Mouse (Mus musculus) limb, embryonic 14.5 days (tissue): ENCODE results near the gene Prr15. TPM values are rescaled to one million over a fixed set of nuclear protein-coding genes. Genes with fewer than 3 reads are reported as not detected.

ENCODE experiments used
- ATAC-seq: fragments of 200-750 bp; cut with Nextera tagmentation; 2 replicates; pipeline ENCODE4 v1.8.0; 2017; ENCODE audit warnings: low read depth, moderate number of reproducible peaks, moderate TSS enrichment; ENCODE audit not compliant: low FRiP score
- DNase-seq: peaks from one replicate; pipeline ENCODE4 v3.0.0-alpha.2; 2015; ENCODE audit warnings: low spot score
- H3K27ac ChIP-seq: fragments of 300-500 bp; sonication (generic); replicated peaks from 2 replicates; pipeline ENCODE4 v1.5.1; 2014; ENCODE audit warnings: low read depth, mild to moderate bottlenecking, low read length, moderate library complexity, mixed read lengths
- H3K27me3 ChIP-seq: fragments of 300-500 bp; sonication (generic); 2 replicates; pipeline ENCODE4 v1.6.1; 2014; ENCODE audit warnings: low read length, mixed read lengths; ENCODE audit not compliant: control insufficient read depth, insufficient read depth
- H3K36me3 ChIP-seq: fragments of 300-500 bp; sonication (generic); 2 replicates; pipeline ENCODE4 v1.6.1; 2014; ENCODE audit warnings: mild to moderate bottlenecking, low read length, moderate library complexity, mixed read lengths; ENCODE audit not compliant: control insufficient read depth, insufficient read depth
- H3K4me1 ChIP-seq: fragments of 300-500 bp; sonication (generic); 2 replicates; pipeline ENCODE4 v1.6.1; 2014; ENCODE audit warnings: antibody characterized with exemption, low read length, mixed read lengths; ENCODE audit not compliant: control insufficient read depth, insufficient read depth
- H3K4me2 ChIP-seq: fragments of 300-500 bp; sonication (generic); replicated peaks from 2 replicates; pipeline ENCODE4 v1.6.1; 2014; ENCODE audit warnings: low read depth, mild to moderate bottlenecking, low read length, moderate library complexity; ENCODE audit not compliant: severe bottlenecking
- H3K4me3 ChIP-seq: fragments of 300-500 bp; sonication (generic); replicated peaks from 2 replicates; pipeline ENCODE4 v1.5.1; 2014; ENCODE audit warnings: low read length
- H3K9ac ChIP-seq: fragments of 300-500 bp; sonication (generic); 2 replicates; pipeline ENCODE4 v1.6.1; 2014; ENCODE audit warnings: mild to moderate bottlenecking, low read depth, low read length, moderate library complexity; ENCODE audit not compliant: severe bottlenecking
- H3K9me3 ChIP-seq: fragments of 300-500 bp; sonication (generic); 2 replicates; pipeline ENCODE4 v1.6.1; 2016; ENCODE audit warnings: low read length; ENCODE audit not compliant: control insufficient read depth
- POLR2A ChIP-seq: fragments of 200-500 bp; IDR thresholded peaks from 2 replicates; pipeline ENCODE4 v1.8.0; 2012; ENCODE audit warnings: inconsistent platforms, mild to moderate bottlenecking, moderate library complexity, borderline replicate concordance; ENCODE audit not compliant: insufficient read depth, insufficient read length; ENCODE audit errors: extremely low read depth
- WGBS: fragments of 180-500 bp; shearing (Covaris S2); extraction: QIAGEN DNeasy Blood & Tissue Kit; methylation state at CpG from one replicate; pipeline ENCODE4 v1.1.7; 2014; 5-methylcytosine and 5-hydroxymethylcytosine counted together
- polyA plus RNA-seq, 2 experiments: library from polyadenylated mRNA; depleted of rRNA in 1 of 2; stranded (reverse) in 1 of 2; unstranded in 1 of 2; fragments of >200 nt; fragmentation: Nextera tagmentation in 1 of 2; extraction: Ambion mirVana in 1 of 2; gene quantifications; 2 replicates each; pipeline versions ENCODE4 v1.2.1 to v1.2.3; 2012 to 2014

Gene Prr15
- polyA plus RNA-seq, 2 experiments, result 0.35 to 0.40 TPM

DNA sequence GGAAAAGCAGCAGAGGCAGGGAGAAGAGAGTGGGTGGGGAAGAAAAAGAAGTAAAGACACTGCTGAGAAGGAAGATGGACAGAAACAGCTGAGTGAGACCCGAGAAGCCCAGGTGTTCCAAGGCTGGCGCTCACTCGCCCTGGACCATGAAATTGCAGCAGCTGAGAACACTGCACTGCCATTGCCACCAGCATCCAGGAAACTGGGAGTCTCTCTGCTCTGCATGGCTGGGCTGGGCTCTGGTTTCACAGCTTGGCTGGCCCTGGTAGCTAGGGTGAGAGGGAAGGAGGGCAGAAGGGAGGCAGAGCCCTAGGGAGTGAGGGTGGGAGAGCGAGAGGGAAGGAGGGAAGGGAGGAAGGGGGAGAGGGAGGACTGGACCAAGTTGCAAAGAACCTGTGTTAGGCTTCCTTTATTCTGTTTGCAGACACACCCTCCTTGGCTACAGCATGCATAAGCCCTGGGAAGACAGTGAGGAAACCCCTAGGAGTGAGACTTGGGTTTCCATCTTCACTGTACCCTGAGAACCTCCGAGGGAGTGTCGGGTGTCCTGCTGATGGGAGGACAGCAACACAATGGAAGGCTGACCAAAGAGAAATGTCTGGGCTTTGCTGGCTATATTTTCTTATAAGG, 44.4 kb downstream of the Prr15 start:
- DNase-seq, result peak; percentile 67
- ATAC-seq, result peak; percentile 92
- no peaks in the 10 kb centered on the region for H3K36me3 ChIP-seq
- H3K9ac ChIP-seq, result no peak overlapping the region
- no peaks in the 10 kb centered on the region for H3K9me3 ChIP-seq
- no peak for TF ChIP-seq POLR2A
- H3K4me2 ChIP-seq, result no peak overlapping the region
- H3K27me3 ChIP-seq, result no peaks in the 10 kb centered on the region
- no peaks in the 10 kb centered on the region for H3K4me1 ChIP-seq
- no peak overlapping the region for H3K4me3 ChIP-seq
- WGBS, result 55% methylated on average over 6 of the region's 6 CpGs
- no peak overlapping the region for H3K27ac ChIP-seq

GRCm38 (mm10) chr6:54371874-54372273, 46.2 kb downstream of the Prr15 start:
- H3K4me2 ChIP-seq, result no peak overlapping the region
- no peak for ATAC-seq
- H3K4me3 ChIP-seq, result no peak overlapping the region
- DNase-seq, result no peak
- 80% methylated on average over 3 of the region's 3 CpGs for WGBS
- H3K9ac ChIP-seq, result no peak overlapping the region
- H3K9me3 ChIP-seq, result no peaks in the 10 kb centered on the region
- H3K27ac ChIP-seq, result no peak overlapping the region
- H3K4me1 ChIP-seq, result no peaks in the 10 kb centered on the region
- no peak for TF ChIP-seq POLR2A
- no peaks in the 10 kb centered on the region for H3K36me3 ChIP-seq
- no peaks in the 10 kb centered on the region for H3K27me3 ChIP-seq

DNA sequence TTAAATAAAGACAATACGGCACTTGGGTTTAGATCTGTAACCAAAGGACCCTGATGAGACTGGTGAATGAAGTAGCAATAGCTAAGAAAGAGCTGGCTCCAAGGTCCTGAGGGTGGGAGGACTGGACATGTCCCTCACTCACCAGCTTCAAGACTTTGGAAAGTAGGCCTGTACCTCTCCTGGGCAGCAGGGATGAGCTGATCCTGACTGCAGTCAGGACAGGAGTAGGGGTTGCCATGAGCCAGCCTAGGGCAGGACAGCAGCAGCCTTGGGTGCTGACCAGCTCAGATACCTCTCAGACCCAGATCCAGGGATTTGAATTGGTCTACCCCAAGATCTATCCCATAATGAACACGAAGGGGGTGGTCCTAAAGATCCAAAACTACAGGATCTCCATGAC, 53.7 kb downstream of the Prr15 start:
- Histone ChIP-seq H3K9ac (no peak overlapping the region), H3K4me1 (peaks cover 8% of the 10 kb centered on the region), H3K4me2 (no peak overlapping the region), H3K27me3 (no peaks in the 10 kb centered on the region), H3K36me3 (no peaks in the 10 kb centered on the region), H3K4me3 (no peak overlapping the region), H3K9me3 (no peaks in the 10 kb centered on the region), H3K27ac (no peak overlapping the region)
- 69% methylated on average over 2 of the region's 2 CpGs for WGBS
- TF ChIP-seq POLR2A, result no peak
- DNase-seq (no peak), ATAC-seq (no peak)

Other genes with a start within 250 kb of the Prr15 start
- 5.4 and 5.6 TPM in 2 replicates for gene Wipf3, start 103.8 kb downstream of the Prr15 start, polyA plus RNA-seq (2012; rRNA removed)
- gene Wipf3, start 103.8 kb downstream of the Prr15 start, polyA plus RNA-seq (2014; fragmentation: Nextera tagmentation; extraction: Ambion mirVana), result 1.8 and 2.4 TPM in 2 replicates
- 6.3 and 8.9 TPM in 2 replicates for gene Scrn1, start 240.7 kb downstream of the Prr15 start, polyA plus RNA-seq (2012; rRNA removed)
- 8.0 and 9.6 TPM in 2 replicates for gene Scrn1, start 240.7 kb downstream of the Prr15 start, polyA plus RNA-seq (2014; fragmentation: Nextera tagmentation; extraction: Ambion mirVana)